10 mouse cellular contexts compared by ENCODE assay signal in the genomic region with DNA sequence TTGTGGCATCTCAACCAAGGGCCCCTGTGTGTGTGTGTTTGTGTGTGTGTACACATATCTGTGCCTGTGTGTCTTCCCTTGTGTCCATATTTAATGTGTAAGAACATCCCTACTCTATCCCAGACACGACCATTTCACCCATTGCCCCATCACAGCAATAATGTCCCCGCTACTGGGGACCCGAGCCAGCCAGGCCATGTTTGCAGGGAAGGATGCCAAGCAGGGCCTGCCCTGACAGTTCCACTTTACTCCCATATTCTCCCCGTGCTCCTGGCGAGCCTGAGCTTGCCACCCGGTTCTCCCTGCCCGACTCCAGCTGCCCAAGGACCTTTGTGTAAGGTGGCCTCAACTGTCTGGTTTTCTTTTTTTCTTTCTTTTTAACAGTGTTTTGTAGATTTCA. TPM values are rescaled to one million over a fixed set of nuclear protein-coding genes. Genes with fewer than 3 reads are reported as not detected.
DNase-seq lines count a peak whose midpoint lies in the region; ATAC-seq and TF ChIP-seq lines count a peak whose summit lies in the region.
"Had no signal": no experiment of that assay in that cellular context is flagged by ENCODE, and none has a peak within 500 bp of the region (broad histone marks: within the 10 kb centered on the region; RNA-seq: fewer than 3 reads in every experiment).

No protein-coding gene starts in this region.

- no peak overlapping the region for H3K4me2 ChIP-seq in intestine, embryonic 14.5 days (ENCODE audit: low read length)
- no peak overlapping the region for H3K4me2 ChIP-seq in intestine, postnatal 0 days (replicated peaks; ENCODE audit: low read depth)
- no peak overlapping the region for H3K4me2 ChIP-seq in forebrain, embryonic 15.5 days (replicated peaks)

- H3K9me3 ChIP-seq in intestine, embryonic 14.5 days (ENCODE audit: control insufficient read depth, low read length): no peaks in the 10 kb centered on the region
- H3K9me3 ChIP-seq in intestine, postnatal 0 days (ENCODE audit: control insufficient read depth): no peaks in the 10 kb centered on the region
- no peaks in the 10 kb centered on the region for H3K9me3 ChIP-seq in embryonic facial prominence, embryonic 10.5 days
- no peaks in the 10 kb centered on the region for H3K9me3 ChIP-seq in forebrain, embryonic 15.5 days
- H3K9me3 ChIP-seq: G1E had no signal

- peaks cover 50% of the 10 kb centered on the region for H3K36me3 ChIP-seq in intestine, embryonic 14.5 days (ENCODE audit: control insufficient read depth, insufficient read depth, low read length)
- peaks cover 50% of the 10 kb centered on the region for H3K36me3 ChIP-seq in intestine, postnatal 0 days (ENCODE audit: control insufficient read depth, insufficient read depth)
- H3K36me3 ChIP-seq in embryonic facial prominence, embryonic 10.5 days (replicated peaks): peaks cover 60% of the 10 kb centered on the region
- peaks cover 40% of the 10 kb centered on the region for H3K36me3 ChIP-seq in forebrain, embryonic 15.5 days
- H3K36me3 ChIP-seq: G1E had no signal

- no peak overlapping the region for H3K9ac ChIP-seq in intestine, embryonic 14.5 days (ENCODE audit: low read length)
- no peak overlapping the region for H3K9ac ChIP-seq in intestine, postnatal 0 days (ENCODE audit: low read depth, low read length)
- H3K9ac ChIP-seq in forebrain, embryonic 15.5 days (replicated peaks): no peak overlapping the region

- no peaks in the 10 kb centered on the region for H3K27me3 ChIP-seq in intestine, embryonic 14.5 days (replicated peaks; ENCODE audit: control insufficient read depth, insufficient read depth, low read length)
- H3K27me3 ChIP-seq in intestine, postnatal 0 days (replicated peaks; ENCODE audit: control insufficient read depth, insufficient read depth, low read length): no peaks in the 10 kb centered on the region
- no peaks in the 10 kb centered on the region for H3K27me3 ChIP-seq in embryonic facial prominence, embryonic 10.5 days (replicated peaks; ENCODE audit: low read depth, poor library complexity, severe bottlenecking)
- no peaks in the 10 kb centered on the region for H3K27me3 ChIP-seq in forebrain, embryonic 15.5 days

- no peak for TF ChIP-seq CTCF in intestine, postnatal 0 days (IDR thresholded peaks at IDR 0.05; ENCODE audit: low read depth)
- no peak for TF ChIP-seq CTCF in left cerebral cortex, adult 2 months (IDR thresholded peaks at IDR 0.05)

- WGBS in intestine, embryonic 14.5 days: 64% methylated on average over 7 of the region's 7 CpGs
- 68% methylated on average over 7 of the region's 7 CpGs for WGBS in intestine, postnatal 0 days
- WGBS in embryonic facial prominence, embryonic 10.5 days: 73% methylated on average over 7 of the region's 7 CpGs
- WGBS in forebrain, embryonic 15.5 days: 66% methylated on average over 7 of the region's 7 CpGs

- DNase-seq in intestine, embryonic 14.5 days (ENCODE audit: low spot score): no peak
- no peak for DNase-seq in embryonic facial prominence, embryonic 10.5 days (ENCODE audit: low spot score)
- peak; percentile 57 for DNase-seq in lung, postnatal 10 days
- no peak for DNase-seq in embryo, embryonic 10.5 days (ENCODE audit: low spot score)
- DNase-seq in left cerebral cortex, adult 2 months (ENCODE audit: extremely low spot score in 1 of 2, low spot score in 2 of 2): no peak
- DNase-seq: heart, adult 18-20 months had no signal

- intact Hi-C loops in left cerebral cortex, adult 2 months (cut with DNase I): no loop called here

- H3K4me1 ChIP-seq in intestine, embryonic 14.5 days (replicated peaks; ENCODE audit: control insufficient read depth, insufficient read depth, low read length): peaks cover 41% of the 10 kb centered on the region
- H3K4me1 ChIP-seq in intestine, postnatal 0 days (replicated peaks; ENCODE audit: control insufficient read depth, insufficient read depth, low read length): no peaks in the 10 kb centered on the region
- peaks cover 97% of the 10 kb centered on the region for H3K4me1 ChIP-seq in embryonic facial prominence, embryonic 10.5 days
- H3K4me1 ChIP-seq in forebrain, embryonic 15.5 days: peaks cover 42% of the 10 kb centered on the region

- H3K4me3 ChIP-seq in intestine, embryonic 14.5 days (ENCODE audit: low read depth, low read length): no peak overlapping the region
- no peak overlapping the region for H3K4me3 ChIP-seq in intestine, postnatal 0 days (ENCODE audit: low read depth, low read length)
- no peak overlapping the region for H3K4me3 ChIP-seq in embryonic facial prominence, embryonic 10.5 days
- H3K4me3 ChIP-seq in forebrain, embryonic 15.5 days: no peak overlapping the region
- no peak overlapping the region for H3K4me3 ChIP-seq in left cerebral cortex, adult 2 months

- H3K27ac ChIP-seq in intestine, embryonic 14.5 days (ENCODE audit: low read depth): peak overlapping the region; percentile 57
- no peak overlapping the region for H3K27ac ChIP-seq in intestine, postnatal 0 days (ENCODE audit: low read depth, low read length)
- H3K27ac ChIP-seq in embryonic facial prominence, embryonic 10.5 days (replicated peaks): peak overlapping the region; percentile 88
- H3K27ac ChIP-seq in forebrain, embryonic 15.5 days (replicated peaks): peak overlapping the region; percentile 95
- H3K27ac ChIP-seq in left cerebral cortex, adult 2 months: no peak overlapping the region

- ATAC-seq in intestine, embryonic 14.5 days (replicated peaks; ENCODE audit: low FRiP score, low TSS enrichment, low read depth): no peak
- ATAC-seq in intestine, postnatal 0 days: no peak
- ATAC-seq in forebrain, embryonic 15.5 days (replicated peaks): no peak
- no peak for ATAC-seq in monocyte, adult 5-6 weeks (replicated peaks; ENCODE audit: insufficient number of reproducible peaks, low FRiP score, low TSS enrichment, poor library complexity, severe bottlenecking)

RNA-seq across cellular contexts. Expression of gene Src, which starts 53.0 kb away (rescaled TPM):
- 15.4 and 17.5 TPM in 2 replicates for polyA plus RNA-seq in intestine, embryonic 14.5 days (2014; fragmentation: Nextera tagmentation; extraction: Ambion mirVana)
- polyA plus RNA-seq in intestine, postnatal 0 days (2015; fragmentation: Nextera tagmentation; extraction: Ambion mirVana): 23.9 and 25.1 TPM in 2 replicates
- 22.1 and 23.1 TPM in 2 replicates for polyA plus RNA-seq in embryonic facial prominence, embryonic 10.5 days (2016; fragmentation: Nextera tagmentation; extraction: Ambion mirVana)
- polyA plus RNA-seq in forebrain, embryonic 15.5 days (2015; fragmentation: Nextera tagmentation; extraction: Ambion mirVana): 35.6 and 37.9 TPM in 2 replicates
- total RNA-seq in left cerebral cortex, adult 2 months (2021): 100 to 1,000 TPM; 133 to 134 TPM
- total RNA-seq in monocyte, adult 5-6 weeks (2017): 0.29 to 0.39 TPM (median 0.32 TPM) in 3 replicates

Comparison
In these comparisons a context has a peak if more than half of its experiments do, and no peak if none do; other contexts are left out.
1. H3K27ac ChIP-seq: peak in intestine, embryonic 14.5 days (single experiment), embryonic facial prominence, embryonic 10.5 days (single experiment) and forebrain, embryonic 15.5 days (single experiment); none in intestine, postnatal 0 days (single experiment) and left cerebral cortex, adult 2 months (single experiment).